ENCODE assay signal across 16 mouse cellular contexts in genomic region chr10:110330030-110330429, GRCm38 (mm10).
"Had no signal": no experiment of that assay in that cellular context is flagged by ENCODE, and none has a peak within 500 bp of the region (broad histone marks: within the 10 kb centered on the region; RNA-seq: fewer than 3 reads in every experiment).

No protein-coding gene starts in this region.

- ATAC-seq: intestine, embryonic 15.5 days; midbrain, embryonic 13.5 days; midbrain, embryonic 16.5 days had no signal

- H3K36me3 ChIP-seq: intestine, embryonic 15.5 days; liver, embryonic 13.5 days; midbrain, embryonic 10.5 days; midbrain, embryonic 13.5 days; neural tube, embryonic 13.5 days had no signal

- DNase-seq: kidney, adult 11 months; kidney, postnatal 4 days; left cerebral cortex, postnatal 4 days; liver, embryonic 13.5 days; lung, postnatal 14 days; retina, postnatal 1 day; right cerebral cortex, postnatal 25 days; thymus, adult 18-20 months; thymus, postnatal 36 days had no signal

- H3K4me1 ChIP-seq: intestine, embryonic 15.5 days; liver, embryonic 13.5 days; megakaryocyte, embryonic 14.5 days; midbrain, embryonic 10.5 days had no signal

- H3K27me3 ChIP-seq: intestine, embryonic 15.5 days; liver, embryonic 13.5 days; megakaryocyte, embryonic 14.5 days; midbrain, embryonic 13.5 days; neural tube, embryonic 13.5 days had no signal

- H3K9ac ChIP-seq: intestine, embryonic 15.5 days; liver, embryonic 13.5 days; midbrain, embryonic 13.5 days; neural tube, embryonic 13.5 days had no signal

- H3K4me3 ChIP-seq: intestine, embryonic 15.5 days; liver, embryonic 13.5 days; megakaryocyte, embryonic 14.5 days; midbrain, embryonic 10.5 days; midbrain, embryonic 13.5 days; myocyte; neural tube, embryonic 13.5 days had no signal

- H3K27ac ChIP-seq: intestine, embryonic 15.5 days; liver, embryonic 13.5 days; midbrain, embryonic 10.5 days; midbrain, embryonic 13.5 days had no signal

- H3K4me2 ChIP-seq: intestine, embryonic 15.5 days; liver, embryonic 13.5 days; midbrain, embryonic 13.5 days; neural tube, embryonic 13.5 days had no signal

- H3K9me3 ChIP-seq: intestine, embryonic 15.5 days; liver, embryonic 13.5 days; midbrain, embryonic 10.5 days; midbrain, embryonic 13.5 days; neural tube, embryonic 13.5 days had no signal
